In genomic region chr11:119975739-119976501, GRCm38 (mm10) we compare ENCODE assay signal across 10 mouse cellular contexts. TPM values are rescaled to one million over a fixed set of nuclear protein-coding genes. Genes with fewer than 3 reads are reported as not detected.
DNase-seq lines count a peak whose midpoint lies in the region; ATAC-seq and TF ChIP-seq lines count a peak whose summit lies in the region.
"Had no signal": no experiment of that assay in that cellular context is flagged by ENCODE, and none has a peak within 500 bp of the region (broad histone marks: within the 10 kb centered on the region; RNA-seq: fewer than 3 reads in every experiment).

No protein-coding gene starts in this region.

- ATAC-seq in Patski = peak; percentile 67

- CTCF ChIA-PET in Patski (lab: Charles Lee) = interaction anchor here (1.9 kb wide), 2 partner anchors 10 to 15 kb away, joined by 5 to 6 read pairs; no protein-coding TSS in a partner anchor

- in situ Hi-C loops in Patski (cut with MboI; ENCODE audit: low pct_unique_long_range_greater_than_20kb) = no loop called here

- peak; percentile 94 for DNase-seq in 3T3-L1 (ENCODE audit: low read depth, low spot score)
- DNase-seq in Patski (ENCODE audit: low read depth, low spot score) = peak; percentile 56
- peak; percentile 84 for DNase-seq in fibroblast of lung, adult 2 months (ENCODE audit: low read depth)
- peak; percentile 86 for DNase-seq in lung, postnatal 36 days
- DNase-seq in layer of hippocampus, adult 8-10 months (ENCODE audit: low spot score in 2 of 2) = no peak
- DNase-seq in frontal cortex, postnatal 25 days (ENCODE audit: low spot score in 2 of 2) = no peak
- no peak for DNase-seq in layer of hippocampus, postnatal 25 days (ENCODE audit: extremely low spot score in 1 of 2, low spot score in 1 of 2)
- DNase-seq: layer of hippocampus, adult 9-11 months had no signal

- no peaks in the 10 kb centered on the region for H3K27me3 ChIP-seq in Patski
- H3K27me3 ChIP-seq: embryonic facial prominence, embryonic 13.5 days; liver, embryonic 15.5 days had no signal

- no peak for TF ChIP-seq CTCF in Patski (IDR thresholded peaks at IDR 0.05)

- POLR2A ChIA-PET in Patski (lab: Charles Lee) = interaction anchor here (0.6 to 1.3 kb wide), 2 partner anchors 12 to 49 kb away, joined by 4 to 5 read pairs; no protein-coding TSS in a partner anchor

RNA-seq across cellular contexts. Expression of gene Baiap2, which starts 33.4 kb away (rescaled TPM):
- polyA plus RNA-seq in Patski (2021) = 15.4 TPM
- 100 to 1,000 TPM; 170 to 244 (median 215) TPM for total RNA-seq in layer of hippocampus, adult 8-10 months (2022)
- total RNA-seq in layer of hippocampus, postnatal 25 days (2021) = 100 to 1,000 TPM; 226 to 231 TPM

Comparison
In these comparisons a context has a peak if more than half of its experiments do, and no peak if none do; other contexts are left out.
1. DNase-seq: peak in 3T3-L1 (single experiment), Patski (single experiment), fibroblast of lung, adult 2 months (single experiment) and lung, postnatal 36 days (single experiment); none in layer of hippocampus, adult 8-10 months (0 of 2), frontal cortex, postnatal 25 days (0 of 2) and layer of hippocampus, postnatal 25 days (0 of 2).